Mouse (Mus musculus) intestine, embryonic 14.5 days (tissue): ENCODE measurements at regions not wholly inside any gene's neighbourhood (a gene's known extent, or its start where the extent isn't known, plus 50 kb on each side); places are given as distances from the start of the nearest gene placed in this dataset.
"Not testable (repeated sequence)": the region's sequence is repeated elsewhere in the genome, so short reads cannot be mapped to it uniquely, and the experiment has no call there.

ENCODE experiments used
- ATAC-seq: fragments of 200-750 bp; cut with Nextera tagmentation; replicated peaks from 2 replicates; pipeline ENCODE4 v1.8.0; 2017; ENCODE audit warnings: low read depth, moderate number of reproducible peaks, moderate TSS enrichment, moderate library complexity; ENCODE audit not compliant: low FRiP score, low TSS enrichment
- DNase-seq: peaks from one replicate; pipeline ENCODE4 v3.0.0-alpha.2; 2018; ENCODE audit warnings: low spot score
- H3K27ac ChIP-seq: fragments of 300-500 bp; sonication (generic); 2 replicates; pipeline ENCODE4 v1.5.1; 2014; ENCODE audit warnings: low read depth, mild to moderate bottlenecking, control low read depth
- H3K27me3 ChIP-seq: fragments of 300-500 bp; sonication (generic); replicated peaks from 2 replicates; pipeline ENCODE4 v1.6.1; 2014; ENCODE audit warnings: low read length, control low read depth; ENCODE audit not compliant: control insufficient read depth, insufficient read depth
- H3K36me3 ChIP-seq: fragments of 300-500 bp; sonication (generic); 2 replicates; pipeline ENCODE4 v1.6.1; 2014; ENCODE audit warnings: low read length, control low read depth; ENCODE audit not compliant: control insufficient read depth, insufficient read depth
- H3K4me1 ChIP-seq: fragments of 300-500 bp; sonication (generic); replicated peaks from 2 replicates; pipeline ENCODE4 v1.6.1; 2014; ENCODE audit warnings: low read length, control low read depth, mixed read lengths; ENCODE audit not compliant: control insufficient read depth, insufficient read depth
- H3K4me2 ChIP-seq: fragments of 300-500 bp; sonication (generic); 2 replicates; pipeline ENCODE4 v1.6.1; 2014; ENCODE audit warnings: low read length
- H3K4me3 ChIP-seq: fragments of 300-500 bp; sonication (generic); 2 replicates; pipeline ENCODE4 v1.5.1; 2014; ENCODE audit warnings: low read depth, low read length, control low read depth, mixed read lengths
- H3K9ac ChIP-seq: fragments of 300-500 bp; sonication (generic); 2 replicates; pipeline ENCODE4 v1.6.1; 2014; ENCODE audit warnings: mild to moderate bottlenecking, low read length
- H3K9me3 ChIP-seq: fragments of 300-500 bp; sonication (generic); 2 replicates; pipeline ENCODE4 v1.6.1; 2016; ENCODE audit warnings: low read length, control low read depth; ENCODE audit not compliant: control insufficient read depth
- whole genome bisulfite sequencing: fragments of 180-500 bp; shearing (Covaris S2); extraction: QIAGEN DNeasy Blood & Tissue Kit; methylation state at CpG from one replicate; pipeline ENCODE4 v1.1.7; 2014; 5-methylcytosine and 5-hydroxymethylcytosine counted together

GRCm38 (mm10) chr1:161663351-161663750, 124.9 kb downstream of the Fasl start:
- no peaks in the 10 kb centered on the region for H3K36me3 ChIP-seq
- no peak for ATAC-seq
- 81% methylated on average over 1 of the region's 1 CpGs for WGBS
- DNase-seq: no peak
- H3K27ac ChIP-seq: no peak overlapping the region
- H3K27me3 ChIP-seq: no peaks in the 10 kb centered on the region
- no peak overlapping the region for H3K4me2 ChIP-seq
- no peaks in the 10 kb centered on the region for H3K4me1 ChIP-seq
- H3K9ac ChIP-seq: no peak overlapping the region
- no peak overlapping the region for H3K4me3 ChIP-seq
- no peaks in the 10 kb centered on the region for H3K9me3 ChIP-seq

- Histone ChIP-seq H3K36me3 (no peaks in the 10 kb centered on the region), H3K9me3 (no peaks in the 10 kb centered on the region), H3K27me3 (no peaks in the 10 kb centered on the region), H3K9ac (no peak overlapping the region), H3K4me3 (no peak overlapping the region), H3K27ac (no peak overlapping the region), H3K4me2 (no peak overlapping the region), H3K4me1 (no peaks in the 10 kb centered on the region)
- ATAC-seq: no peak
- 91% methylated on average over 2 of the region's 2 CpGs for WGBS
- DNase-seq: no peak
Measured at GRCm38 (mm10) chr1:161662241-161662640, 126.1 kb downstream of the Fasl start.

GRCm38 (mm10) chr1:161657511-161657910, 130.8 kb downstream of the Fasl start:
- H3K4me2 ChIP-seq: no peak overlapping the region
- H3K4me3 ChIP-seq: no peak overlapping the region
- H3K27me3 ChIP-seq: no peaks in the 10 kb centered on the region
- no peaks in the 10 kb centered on the region for H3K36me3 ChIP-seq
- H3K4me1 ChIP-seq: no peaks in the 10 kb centered on the region
- H3K9me3 ChIP-seq: no peaks in the 10 kb centered on the region
- no peak overlapping the region for H3K27ac ChIP-seq
- ATAC-seq: no peak
- 97% methylated on average over 1 of the region's 1 CpGs for WGBS
- DNase-seq: no peak
- no peak overlapping the region for H3K9ac ChIP-seq

GRCm38 (mm10) chr1:161649387-161649786, 138.9 kb downstream of the Fasl start:
- H3K4me2 ChIP-seq: no peak overlapping the region
- no peaks in the 10 kb centered on the region for H3K27me3 ChIP-seq
- no peaks in the 10 kb centered on the region for H3K9me3 ChIP-seq
- no peaks in the 10 kb centered on the region for H3K4me1 ChIP-seq
- H3K4me3 ChIP-seq: no peak overlapping the region
- DNase-seq (no peak), ATAC-seq (no peak)
- no peaks in the 10 kb centered on the region for H3K36me3 ChIP-seq
- H3K9ac ChIP-seq: no peak overlapping the region
- no peak overlapping the region for H3K27ac ChIP-seq
- 65% methylated on average over 2 of the region's 2 CpGs for WGBS

- H3K9me3 ChIP-seq: no peaks in the 10 kb centered on the region
- no peak overlapping the region for H3K4me2 ChIP-seq
- no peak overlapping the region for H3K27ac ChIP-seq
- no peaks in the 10 kb centered on the region for H3K4me1 ChIP-seq
- DNase-seq: no peak
- H3K4me3 ChIP-seq: no peak overlapping the region
- no peaks in the 10 kb centered on the region for H3K27me3 ChIP-seq
- ATAC-seq: no peak
- H3K36me3 ChIP-seq: no peaks in the 10 kb centered on the region
- 79% methylated on average over 5 of the region's 5 CpGs for WGBS
- no peak overlapping the region for H3K9ac ChIP-seq
Measured at GRCm38 (mm10) chr1:161632098-161632497, 137.6 kb downstream of the Tnfsf18 start.

- 74% methylated on average over 6 of the region's 6 CpGs for WGBS
- Histone ChIP-seq H3K4me3 (no peak overlapping the region), H3K27ac (no peak overlapping the region), H3K4me2 (no peak overlapping the region), H3K36me3 (no peaks in the 10 kb centered on the region), H3K27me3 (no peaks in the 10 kb centered on the region), H3K9me3 (no peaks in the 10 kb centered on the region), H3K9ac (no peak overlapping the region), H3K4me1 (no peaks in the 10 kb centered on the region)
- ATAC-seq: no peak
- DNase-seq: no peak
Measured at GRCm38 (mm10) chr1:161621291-161621690, 126.8 kb downstream of the Tnfsf18 start.

- not testable (repeated sequence) for H3K4me2 ChIP-seq, DNase-seq, H3K9ac ChIP-seq, H3K36me3 ChIP-seq, H3K9me3 ChIP-seq, ATAC-seq, H3K27ac ChIP-seq, H3K4me1 ChIP-seq, H3K4me3 ChIP-seq, H3K27me3 ChIP-seq
- 90% methylated on average over 6 of the region's 7 CpGs for WGBS
Measured at GRCm38 (mm10) chr1:161614091-161614490, 119.6 kb downstream of the Tnfsf18 start.

- not testable (repeated sequence) for H3K27ac ChIP-seq, H3K27me3 ChIP-seq, ATAC-seq, H3K4me1 ChIP-seq, H3K36me3 ChIP-seq, H3K9ac ChIP-seq, H3K9me3 ChIP-seq, H3K4me2 ChIP-seq, DNase-seq, H3K4me3 ChIP-seq
- 94% methylated on average over 10 of the region's 10 CpGs for WGBS
Measured at GRCm38 (mm10) chr1:161613658-161614057, 119.2 kb downstream of the Tnfsf18 start.

GRCm38 (mm10) chr1:161607446-161607845, 113.0 kb downstream of the Tnfsf18 start:
- Histone ChIP-seq H3K4me1 (no peaks in the 10 kb centered on the region), H3K27ac (no peak overlapping the region), H3K36me3 (no peaks in the 10 kb centered on the region), H3K27me3 (no peaks in the 10 kb centered on the region), H3K9me3 (no peaks in the 10 kb centered on the region), H3K4me3 (no peak overlapping the region), H3K4me2 (no peak overlapping the region), H3K9ac (no peak overlapping the region)
- no peak for ATAC-seq
- no peak for DNase-seq
- 88% methylated on average over 4 of the region's 4 CpGs for WGBS
